Mouse (Mus musculus) urinary bladder, postnatal 4 days (tissue): Measurements from ENCODE around the gene Acad10.
"Not testable (repeated sequence)": the region's sequence is repeated elsewhere in the genome, so short reads cannot be mapped to it uniquely, and the experiment has no call there.

Source experiments
- DNase-seq, 2 experiments: peaks; one replicate each; pipeline ENCODE4 v3.0.0; 2021 to 2022; ENCODE audit warnings: low spot score in 2 of 2

Acad10 gene

GRCm38 (mm10) chr5:121660059-121660896 is at the start of gene Acad10, which contains the start of gene Brap:
Gene Acad10, minus strand, starts transcription at chr5:121660514.
Gene Brap, plus strand, starts transcription at chr5:121660563.
- DNase-seq = peak; percentile 93 to 95

DNA sequence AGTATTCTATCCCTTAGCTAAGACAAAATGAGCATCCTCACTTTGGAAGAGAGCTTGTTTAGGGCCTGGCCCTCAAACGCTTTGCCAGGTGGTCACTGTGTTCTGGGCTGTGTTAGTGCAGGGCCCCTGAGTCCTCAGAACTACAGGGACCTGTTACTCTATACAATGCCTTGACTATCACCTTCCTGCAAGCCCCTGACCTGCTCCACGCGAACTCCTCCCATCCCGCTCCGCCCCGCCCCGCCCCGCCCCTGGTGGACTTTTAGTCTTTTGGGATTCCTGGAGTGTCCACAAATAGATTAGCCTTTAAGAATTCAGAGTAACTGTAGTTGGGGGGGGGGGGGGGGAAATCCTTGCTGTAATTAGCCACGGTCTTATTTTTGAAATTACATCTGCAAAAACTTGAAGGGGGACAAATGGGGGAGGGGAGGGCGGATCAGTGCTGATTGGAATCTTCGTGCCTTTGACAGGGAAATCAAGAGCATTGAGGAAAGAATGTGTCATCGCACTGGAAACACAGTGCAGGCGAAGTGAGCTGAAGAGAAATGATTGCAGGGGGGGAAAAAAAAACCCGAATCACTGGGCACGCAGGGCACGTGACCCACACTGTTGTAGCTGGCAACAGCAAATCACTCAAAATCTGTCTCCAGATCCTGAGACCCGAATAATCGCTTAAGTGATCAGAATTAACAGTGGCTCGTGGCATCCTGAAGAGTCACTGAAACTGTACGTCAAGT is 44.4 kb upstream of the Acad10 start:
- DNase-seq = no peak

DNA sequence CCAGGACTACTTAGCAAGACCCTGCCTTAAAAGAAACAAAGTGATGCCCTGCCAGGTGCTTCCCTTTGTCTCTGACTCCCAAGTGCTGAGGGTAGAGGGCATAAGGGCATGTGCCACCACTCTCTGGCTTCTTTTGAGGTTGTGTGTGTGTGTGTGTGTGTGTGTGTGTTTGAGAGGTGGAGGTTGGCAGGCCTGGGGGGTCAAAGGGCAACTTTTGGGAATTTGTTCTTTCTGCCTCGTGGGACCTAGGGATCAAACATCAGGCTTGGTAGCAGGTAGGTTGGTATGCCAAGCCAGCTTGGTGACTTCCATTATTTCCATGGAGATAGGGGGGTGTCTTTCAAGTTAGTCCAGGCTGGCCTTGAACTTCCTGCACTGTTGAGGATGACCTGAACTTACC is 43.0 kb upstream of the Acad10 start:
- DNase-seq = no peak

DNA sequence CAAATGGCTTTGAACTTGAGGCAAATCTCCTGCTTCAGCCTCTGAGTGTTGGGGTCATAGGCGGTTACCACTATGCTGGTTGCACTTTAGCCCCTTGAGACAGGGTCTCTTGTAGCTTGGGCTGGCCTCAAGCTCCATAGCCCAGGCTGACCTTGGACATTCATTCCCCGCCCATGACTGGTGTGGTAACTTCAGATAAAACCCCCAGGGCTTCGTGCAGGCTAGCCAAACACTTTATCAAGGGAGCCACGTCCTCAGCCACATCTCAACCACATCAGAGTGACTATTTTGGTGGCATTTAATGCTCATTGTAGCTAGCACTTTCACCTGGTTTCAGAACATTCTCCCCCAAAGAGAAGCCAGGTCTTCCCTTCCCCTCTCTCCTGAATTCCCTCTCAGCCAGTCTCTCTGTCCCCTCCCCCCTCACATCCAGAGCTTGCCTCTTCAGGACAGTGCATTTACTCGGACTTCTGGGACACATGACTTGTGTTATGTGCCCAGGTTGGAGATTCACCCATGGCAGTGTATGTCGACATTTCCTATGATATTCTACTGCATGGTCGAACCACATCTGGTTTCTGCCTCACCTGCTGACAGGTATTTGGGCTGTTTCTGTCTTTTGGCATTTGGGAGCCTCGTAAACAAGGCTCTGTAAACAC is 40.9 kb upstream of the Acad10 start:
- no peak for DNase-seq

GRCm38 (mm10) chr5:121700496-121700895 is 40.2 kb upstream of the Acad10 start:
- DNase-seq = no peak

DNA sequence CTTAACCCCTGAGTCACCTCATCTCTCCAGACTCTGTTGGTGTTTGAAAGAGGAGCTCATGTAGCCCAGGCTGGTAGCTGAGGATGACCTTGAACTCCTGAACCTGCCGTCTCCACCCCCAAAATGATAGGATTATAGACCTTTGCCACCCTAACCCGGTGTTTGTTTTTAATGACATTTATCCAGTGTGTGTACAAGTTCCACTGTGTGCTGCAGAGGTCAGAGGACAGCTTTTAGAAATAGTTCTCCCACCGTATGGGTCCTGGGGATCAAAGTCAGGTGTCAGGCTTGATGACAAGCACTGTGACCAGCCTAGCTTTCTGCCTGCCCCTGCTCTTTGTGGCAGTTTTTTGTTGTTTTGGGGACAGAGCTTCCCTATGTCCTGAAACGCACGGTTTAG is 39.6 kb upstream of the Acad10 start:
- DNase-seq = no peak

DNA sequence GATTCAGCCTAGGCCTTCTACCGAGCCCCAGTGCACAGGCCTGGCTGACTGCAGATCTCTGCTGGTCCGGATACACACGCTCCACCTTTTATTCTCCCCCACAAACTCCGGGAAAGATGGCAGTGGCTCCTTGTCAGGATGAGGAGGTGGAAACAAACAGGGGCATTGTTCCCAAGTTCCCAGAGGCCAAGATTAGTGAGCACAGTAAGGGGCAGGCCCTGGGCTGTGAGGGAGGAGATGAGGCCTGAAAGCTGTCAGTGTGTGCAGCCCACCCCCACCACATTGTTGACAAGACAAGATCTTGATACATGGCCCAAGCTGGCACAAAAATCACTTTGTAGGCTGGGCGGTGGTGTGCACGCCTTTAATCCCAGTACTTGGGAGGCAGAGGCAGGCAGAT is 36.4 kb upstream of the Acad10 start:
- no peak for DNase-seq

DNA sequence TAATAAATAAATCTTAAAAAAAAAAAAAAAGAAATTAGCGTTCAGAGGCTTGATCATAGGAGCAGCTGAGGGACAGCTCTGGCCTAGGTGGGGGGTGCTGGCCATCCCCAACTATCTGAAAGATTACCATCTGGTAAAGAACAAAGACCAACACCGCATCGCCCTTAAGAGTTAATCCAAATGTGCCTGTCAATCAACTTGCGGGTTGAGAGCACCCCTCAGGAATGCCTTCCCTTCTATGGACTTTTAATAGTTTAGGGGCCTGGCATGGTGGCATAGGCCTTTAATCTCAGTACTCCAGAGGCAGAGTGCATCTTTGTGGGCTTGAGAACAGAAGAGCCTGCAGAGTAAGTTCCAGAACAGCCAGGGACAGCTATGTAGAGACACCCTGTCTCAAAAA is 32.6 kb upstream of the Acad10 start:
- no peak for DNase-seq

DNA sequence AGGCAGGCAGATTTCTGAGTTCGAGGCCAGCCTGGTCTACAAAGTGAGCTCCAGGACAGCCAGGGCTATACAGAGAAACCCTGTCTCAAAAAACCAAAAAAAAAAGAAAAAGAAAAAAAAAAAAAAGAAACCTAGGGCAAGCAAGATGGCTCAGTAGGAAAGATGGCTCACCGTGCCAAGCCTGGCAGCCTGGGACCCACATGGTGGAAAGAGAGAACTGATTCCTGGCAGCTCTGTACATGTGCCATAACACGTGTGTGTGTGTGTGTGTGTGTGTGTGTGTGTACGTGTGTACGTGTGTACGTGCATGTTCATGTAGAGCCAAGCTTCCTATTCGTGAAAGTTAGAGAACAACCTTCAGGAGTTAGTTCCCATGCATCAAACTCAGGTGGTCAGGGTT is 31.1 kb upstream of the Acad10 start:
- not testable (repeated sequence) for DNase-seq

DNA sequence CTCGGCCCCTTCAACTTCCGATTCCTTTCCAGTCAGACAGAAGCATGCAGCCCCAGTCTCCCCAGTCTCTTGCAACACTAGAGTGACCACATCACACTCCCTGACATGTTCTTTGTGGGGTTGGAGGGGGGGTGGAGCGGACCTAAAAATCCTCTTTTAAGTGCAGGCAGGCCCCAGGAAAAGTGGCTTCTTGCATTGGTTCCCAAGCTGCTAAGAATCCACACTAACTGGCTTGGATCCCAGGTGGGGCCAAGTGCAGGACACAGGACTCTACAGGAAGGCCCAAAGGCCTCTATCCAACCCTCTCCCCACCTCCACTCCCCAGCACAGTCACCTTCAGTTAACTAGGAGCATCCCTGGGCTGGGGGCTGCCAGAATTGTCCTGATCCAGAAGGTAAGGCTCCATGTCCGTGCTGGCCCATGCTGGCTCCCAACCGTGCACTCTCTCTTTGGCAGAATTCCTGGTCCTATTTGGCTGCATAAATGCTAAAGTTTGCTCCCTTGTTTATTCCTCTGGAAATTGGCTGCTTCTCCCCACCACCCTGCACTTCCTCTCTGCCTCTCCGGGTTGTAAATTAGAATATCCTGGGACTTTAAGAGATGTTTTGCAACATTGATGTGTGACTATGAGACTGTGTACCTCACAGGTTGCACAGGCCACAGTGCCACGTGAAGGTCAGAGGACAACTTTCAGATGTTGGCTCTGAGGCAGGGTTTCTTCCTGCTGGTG is 30.3 kb upstream of the Acad10 start:
- peak in 1 of 2 experiments; percentile 45 for DNase-seq

DNA sequence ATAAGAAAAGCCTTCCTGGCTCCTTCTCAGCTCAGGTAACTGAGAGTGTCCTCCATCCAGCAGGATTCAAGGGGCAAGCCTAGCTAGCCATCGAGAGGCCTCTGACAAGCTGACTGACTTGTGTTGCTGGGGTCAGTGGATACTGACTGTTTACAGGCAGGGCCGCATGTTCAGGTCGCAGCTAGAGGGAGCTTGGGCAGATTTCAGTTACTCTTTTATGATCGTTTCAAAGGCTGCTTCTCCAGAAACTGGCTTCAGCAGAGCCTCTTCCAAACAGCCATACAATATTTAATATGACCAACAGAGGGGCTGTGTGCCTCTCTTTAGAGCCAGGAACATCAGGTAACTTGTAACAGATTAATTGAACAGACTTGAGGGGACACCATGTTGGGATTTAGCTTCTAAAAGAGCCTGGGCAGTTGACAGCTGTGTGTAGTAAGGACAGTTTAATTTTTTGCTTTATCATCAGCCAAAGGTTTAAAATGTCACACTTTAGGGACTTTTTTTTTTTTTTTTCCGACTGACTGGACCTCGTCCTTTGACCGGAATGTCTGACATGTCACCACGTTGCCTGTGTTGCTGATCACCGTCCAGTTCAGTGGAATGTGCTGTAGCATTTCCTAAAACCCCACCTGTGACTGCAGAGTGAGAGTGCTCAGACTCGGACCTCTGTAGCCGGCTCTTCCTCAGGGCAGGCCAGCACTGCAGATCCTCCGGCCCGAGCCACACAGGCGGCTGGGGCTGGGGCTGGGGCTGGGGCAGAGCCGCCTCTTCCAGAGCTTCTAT is 26.0 kb upstream of the Acad10 start:
- DNase-seq = no peak

GRCm38 (mm10) chr5:121685495-121685894 is 25.2 kb upstream of the Acad10 start:
- no peak for DNase-seq

DNA sequence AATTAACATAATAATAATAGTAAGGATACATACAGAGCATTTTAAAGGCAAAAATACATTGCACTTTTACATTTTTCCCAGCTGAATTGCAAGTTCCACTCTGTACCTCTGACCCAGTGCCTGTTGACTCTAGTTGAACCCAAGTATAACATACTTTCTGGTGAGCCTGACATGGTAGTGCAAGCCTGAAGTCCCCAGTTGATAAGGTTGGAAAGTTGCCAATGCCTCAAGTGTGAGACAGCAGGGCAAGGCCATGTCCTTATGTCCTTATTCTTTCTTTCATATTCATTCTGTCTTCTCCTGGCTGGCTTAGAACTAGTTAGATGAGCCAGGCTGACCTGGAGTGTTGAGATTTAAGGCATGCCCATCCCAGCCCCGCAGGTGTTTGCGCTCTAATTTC is 21.9 kb upstream of the Acad10 start:
- no peak for DNase-seq

DNA sequence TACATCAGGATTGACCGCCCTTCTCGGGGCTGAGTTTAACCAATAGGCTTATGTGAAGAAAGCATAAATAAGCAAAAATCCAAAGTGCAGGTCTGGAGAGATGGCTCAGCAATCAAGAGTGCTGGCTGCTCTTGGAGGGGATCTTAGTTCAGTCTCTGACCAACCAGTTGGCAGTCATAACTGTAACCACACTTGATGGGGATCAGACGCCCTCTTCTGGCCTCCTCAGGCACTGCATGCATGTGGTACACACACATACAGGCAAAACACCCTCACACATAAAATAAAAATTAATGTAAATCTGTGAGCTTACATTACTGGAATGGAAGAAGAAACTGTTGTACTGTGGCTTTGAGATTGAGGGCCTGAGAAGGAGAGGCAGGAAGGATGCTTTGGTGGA is 10.1 kb upstream of the Acad10 start:
- no peak for DNase-seq

GRCm38 (mm10) chr5:121668411-121668810 is 8.1 kb upstream of the Acad10 start:
- no peak for DNase-seq

DNA sequence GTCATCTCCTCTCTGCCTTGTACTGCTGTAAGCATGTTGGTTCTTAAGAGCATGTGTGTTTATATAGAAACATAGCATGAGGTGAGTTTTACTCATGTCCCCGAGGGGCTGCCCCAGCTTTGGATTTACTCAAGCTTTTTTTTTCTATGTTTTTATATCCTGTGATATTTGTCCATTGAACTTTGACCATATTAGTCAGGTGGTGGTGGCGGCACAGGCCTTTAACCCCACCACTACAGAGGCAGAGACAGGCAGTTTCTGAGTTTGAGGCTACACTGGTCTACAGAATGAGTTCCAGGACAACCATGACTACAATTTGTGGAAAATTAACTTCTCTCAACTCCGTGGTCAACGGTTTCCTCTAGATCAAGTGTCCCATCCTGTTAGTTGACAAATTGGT is 6.8 kb upstream of the Acad10 start:
- DNase-seq = no peak

- no peak for DNase-seq
These were observed 4.7 kb upstream of the Acad10 start for GRCm38 (mm10) chr5:121664971-121665370.

DNA sequence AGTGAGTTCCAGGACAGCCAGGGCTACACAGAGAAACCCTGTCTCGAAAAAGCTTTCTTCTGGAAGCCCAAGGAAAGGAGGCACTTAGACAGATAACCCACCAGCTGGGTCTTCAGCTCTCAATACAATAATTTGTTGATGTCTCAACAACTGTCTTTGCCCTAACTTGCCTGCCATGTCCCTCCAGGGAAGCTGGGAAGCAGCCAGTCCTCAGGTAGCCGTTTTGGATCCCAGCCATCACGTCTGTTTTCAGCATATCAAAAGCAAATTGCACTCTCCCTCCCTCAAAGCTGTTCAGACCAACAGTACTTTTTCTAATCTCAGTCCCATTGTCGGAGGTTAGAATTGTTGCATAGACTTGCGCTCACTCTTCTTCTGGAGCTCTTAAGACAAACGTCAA is 3.8 kb upstream of the Acad10 start:
- no peak for DNase-seq

GRCm38 (mm10) chr5:121663456-121663855 is 3.1 kb upstream of the Acad10 start:
- DNase-seq = no peak

- DNase-seq = no peak
These were observed 1.2 kb upstream of the Acad10 start for GRCm38 (mm10) chr5:121661494-121661893.

DNA sequence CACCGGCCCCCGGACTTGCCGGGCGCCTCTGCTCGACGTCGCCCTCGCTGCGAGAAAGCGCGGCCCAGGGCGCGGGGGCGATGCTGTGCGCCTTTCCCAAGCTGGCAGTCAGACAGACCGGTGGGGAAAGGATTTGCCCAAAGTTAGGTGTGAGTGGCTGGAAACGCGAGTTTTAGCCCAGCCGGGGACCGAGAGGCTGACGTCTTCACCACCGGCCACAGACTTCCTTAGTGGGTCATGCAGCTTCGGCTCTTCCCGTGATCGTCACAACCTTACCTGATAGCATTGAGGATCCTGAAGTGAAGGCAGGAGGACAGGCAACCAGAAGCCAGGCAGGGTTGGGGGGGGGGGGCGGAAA is 562 bp upstream of the Acad10 start:
- DNase-seq = no peak
